Mouse (Mus musculus) midbrain, embryonic 10.5 days (tissue): ENCODE measurements around the gene Fyttd1. TPM values are rescaled to one million over a fixed set of nuclear protein-coding genes. Genes with fewer than 3 reads are reported as not detected.
"Not testable (repeated sequence)": the region's sequence is repeated elsewhere in the genome, so short reads cannot be mapped to it uniquely, and the experiment has no call there.

Experiments
- DNase-seq: peaks from one replicate; pipeline ENCODE4 v3.0.0-alpha.2; 2017; ENCODE audit warnings: low spot score
- H3K27ac ChIP-seq: fragments of 300-500 bp; sonication (generic); replicated peaks from 2 replicates; pipeline ENCODE4 v1.5.1; 2016; ENCODE audit warnings: mild to moderate bottlenecking
- H3K27me3 ChIP-seq: fragments of 300-500 bp; sonication (generic); 2 replicates; pipeline ENCODE4 v1.6.1; 2016; ENCODE audit warnings: low read depth, mild to moderate bottlenecking; ENCODE audit not compliant: poor library complexity, severe bottlenecking
- H3K36me3 ChIP-seq: fragments of 300-500 bp; sonication (generic); 2 replicates; pipeline ENCODE4 v1.6.1; 2016; ENCODE audit warnings: mild to moderate bottlenecking, moderate library complexity
- H3K4me1 ChIP-seq: fragments of 300-500 bp; sonication (generic); 2 replicates; pipeline ENCODE4 v1.6.1; 2016
- H3K4me3 ChIP-seq: fragments of 300-500 bp; sonication (generic); 2 replicates; pipeline ENCODE4 v1.5.1; 2016; ENCODE audit warnings: mild to moderate bottlenecking, moderate library complexity
- H3K9me3 ChIP-seq: fragments of 300-500 bp; sonication (generic); replicated peaks from 2 replicates; pipeline ENCODE4 v1.6.1; 2016; ENCODE audit warnings: mild to moderate bottlenecking
- WGBS: fragments of 180-500 bp; shearing (Covaris S2); methylation state at CpG from one replicate; pipeline ENCODE4 v1.1.7; 2016; 5-methylcytosine and 5-hydroxymethylcytosine counted together
- polyA plus RNA-seq: library from polyadenylated mRNA; unstranded; fragments of >200 nt; fragmentation: Nextera tagmentation; extraction: Ambion mirVana; gene quantifications from 2 replicates; pipeline ENCODE4 v1.2.1, GENCODE M21; 2016

Gene Fyttd1
- polyA plus RNA-seq, 1 experiment from 2014 or later, result 92.6 TPM

DNA sequence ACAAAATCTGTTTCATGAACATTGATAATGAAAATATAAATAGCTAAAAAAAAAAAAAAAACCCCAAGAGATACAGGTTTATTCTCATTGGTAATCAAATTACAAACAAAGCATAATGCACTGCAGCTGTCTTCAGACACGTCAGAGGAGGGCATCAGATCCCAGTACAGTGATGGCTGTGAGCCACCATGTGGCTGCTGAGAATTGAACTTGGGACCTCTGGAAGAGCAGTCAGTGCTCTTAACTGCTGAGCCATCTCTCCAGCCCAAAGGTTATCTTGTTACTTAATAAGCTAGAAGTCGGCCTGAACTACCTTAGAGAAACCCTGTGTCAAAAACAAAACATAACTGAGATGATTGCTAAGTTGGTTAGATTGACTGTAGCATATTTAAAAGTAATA lies 12.6 kb downstream of the Fyttd1 start:
- H3K27me3 ChIP-seq, result no peaks in the 10 kb centered on the region
- H3K36me3 ChIP-seq, result peaks cover 85% of the 10 kb centered on the region
- no peak overlapping the region for H3K27ac ChIP-seq
- no peaks in the 10 kb centered on the region for H3K4me1 ChIP-seq
- no peak for DNase-seq
- no peaks in the 10 kb centered on the region for H3K9me3 ChIP-seq
- 77% methylated on average over 2 of the region's 2 CpGs for WGBS
- H3K4me3 ChIP-seq, result no peak overlapping the region

DNA sequence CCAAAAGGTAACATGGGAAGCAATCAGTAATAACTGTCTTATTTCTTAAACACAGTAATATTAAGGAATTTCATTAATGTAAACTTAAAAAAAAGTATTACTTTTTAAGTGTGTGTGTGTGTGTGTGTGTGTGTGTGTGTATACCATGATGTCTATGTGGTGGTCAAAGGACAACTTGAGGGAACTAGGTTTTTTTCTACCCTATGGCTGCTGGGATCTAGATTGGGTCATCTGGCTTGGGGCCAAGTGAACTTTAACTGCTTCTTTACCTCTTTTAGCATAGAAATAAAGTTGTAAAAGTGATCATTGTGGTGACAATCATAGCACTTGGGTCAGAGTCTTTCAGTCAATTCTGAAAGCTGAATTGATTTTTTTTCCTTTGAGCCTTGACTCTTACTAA lies 18.8 kb downstream of the Fyttd1 start:
- peaks cover 79% of the 10 kb centered on the region for H3K36me3 ChIP-seq
- H3K27me3 ChIP-seq, result no peaks in the 10 kb centered on the region
- no peak for DNase-seq
- H3K9me3 ChIP-seq, result no peaks in the 10 kb centered on the region
- H3K4me1 ChIP-seq, result no peaks in the 10 kb centered on the region
- H3K27ac ChIP-seq, result no peak overlapping the region
- H3K4me3 ChIP-seq, result no peak overlapping the region

DNA sequence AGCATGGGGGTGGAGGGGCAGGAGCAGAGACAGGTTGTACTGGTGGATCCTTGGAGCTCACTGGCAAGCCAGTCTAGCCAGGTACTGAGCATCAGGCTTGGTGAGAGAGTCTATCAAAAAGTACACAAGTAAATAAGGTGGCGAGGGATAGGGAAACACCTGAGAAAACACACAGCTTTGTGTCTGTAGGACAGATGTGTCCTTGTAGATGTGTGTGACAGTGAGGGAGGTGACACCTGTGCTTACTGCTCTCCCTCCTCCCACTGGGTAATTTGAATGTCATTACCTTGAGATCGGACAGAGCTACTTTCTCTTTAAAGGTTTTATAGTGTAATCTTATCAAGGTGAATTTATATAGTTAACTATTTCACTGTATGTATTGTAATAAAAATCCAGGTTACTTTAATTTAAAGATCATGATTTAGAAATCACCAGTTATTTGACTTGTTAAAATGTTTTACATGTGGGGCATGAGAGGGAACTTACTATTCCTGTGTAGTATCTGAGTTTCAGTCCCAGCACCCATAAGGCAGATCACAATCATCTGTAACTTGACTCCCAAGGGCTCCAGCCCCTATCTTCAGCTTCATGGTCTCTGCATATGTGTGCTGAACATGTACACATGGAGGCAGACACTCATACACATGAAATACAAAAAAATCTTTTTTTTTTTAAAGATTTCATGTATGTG lies 24.2 kb downstream of the Fyttd1 start:
- 94% methylated on average over 2 of the region's 2 CpGs for WGBS
- Histone ChIP-seq H3K36me3 (peaks cover 75% of the 10 kb centered on the region), H3K4me3 (no peak overlapping the region), H3K9me3 (no peaks in the 10 kb centered on the region), H3K4me1 (no peaks in the 10 kb centered on the region), H3K27me3 (no peaks in the 10 kb centered on the region), H3K27ac (no peak overlapping the region)
- no peak for DNase-seq

DNA sequence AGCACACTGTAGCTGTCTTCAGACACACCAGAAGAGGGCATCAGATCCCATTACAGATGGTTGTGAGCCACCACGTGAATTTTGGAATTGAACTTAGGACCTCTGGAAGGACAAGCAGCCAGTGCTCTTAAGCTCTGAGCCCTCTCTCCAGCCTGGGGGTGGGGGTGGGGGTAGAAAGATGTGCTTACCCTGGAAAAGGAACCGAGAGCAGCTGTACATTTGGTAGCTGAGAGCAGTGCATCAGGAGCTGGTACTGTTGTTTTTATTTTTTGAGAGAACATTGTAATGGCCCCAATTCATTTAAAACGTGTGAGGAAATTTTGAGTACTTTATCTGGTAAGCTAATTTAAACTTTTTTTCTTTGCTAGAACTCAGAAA lies 24.7 kb downstream of the Fyttd1 start:
- H3K4me1 ChIP-seq, result no peaks in the 10 kb centered on the region
- no peak for DNase-seq
- H3K36me3 ChIP-seq, result peaks cover 78% of the 10 kb centered on the region
- no peaks in the 10 kb centered on the region for H3K9me3 ChIP-seq
- H3K27me3 ChIP-seq, result no peaks in the 10 kb centered on the region
- no peak overlapping the region for H3K4me3 ChIP-seq
- H3K27ac ChIP-seq, result no peak overlapping the region
- WGBS, result 77% methylated on average over 3 of the region's 3 CpGs

DNA sequence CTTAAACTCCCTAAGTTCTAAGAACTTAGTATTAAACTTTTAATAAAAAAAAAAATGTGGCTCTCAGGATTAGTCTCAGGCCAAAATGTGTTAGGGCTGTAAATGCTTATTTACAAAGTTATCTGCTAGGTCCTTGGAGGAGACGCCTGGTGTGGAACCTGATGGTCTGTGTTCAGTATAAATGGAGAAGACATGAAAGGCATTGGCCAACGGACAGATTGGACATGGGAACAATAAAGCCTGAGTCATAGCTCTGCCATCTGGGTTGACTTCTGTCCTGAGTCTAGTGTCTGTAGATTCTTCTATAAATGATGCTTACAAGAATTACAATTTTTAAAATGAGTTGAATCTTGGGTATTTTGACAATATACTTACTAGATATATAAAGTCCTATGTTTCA lies 28.9 kb downstream of the Fyttd1 start:
- Histone ChIP-seq H3K27ac (no peak overlapping the region), H3K36me3 (peaks cover 53% of the 10 kb centered on the region)

DNA sequence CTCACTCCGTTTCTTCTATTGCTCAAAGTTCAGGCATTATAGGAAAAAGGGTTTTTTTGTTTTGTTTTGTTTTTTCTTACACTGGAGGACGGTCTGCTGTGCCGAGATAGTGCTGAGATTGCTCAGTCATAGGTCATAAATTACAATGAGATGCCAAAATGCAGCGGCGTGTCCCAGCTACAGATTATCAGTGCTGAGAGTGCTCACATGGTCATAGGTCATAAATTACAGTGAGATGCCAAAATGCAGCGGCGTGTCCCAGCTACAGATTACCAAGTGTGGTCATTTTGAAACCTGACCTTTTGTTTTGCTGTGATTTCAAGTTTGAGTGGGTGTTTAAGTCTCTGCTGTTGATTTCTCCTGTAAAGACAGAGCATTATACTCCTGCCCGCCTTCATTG lies 29.4 kb downstream of the Fyttd1 start:
- Histone ChIP-seq H3K27me3 (no peaks in the 10 kb centered on the region), H3K9me3 (no peaks in the 10 kb centered on the region), H3K4me3 (no peak overlapping the region), H3K4me1 (no peaks in the 10 kb centered on the region), H3K27ac (no peak overlapping the region), H3K36me3 (peaks cover 47% of the 10 kb centered on the region)
- 91% methylated on average over 8 of the region's 8 CpGs for WGBS
- no peak for DNase-seq

More for the DNA sequence above, 28.9 kb downstream of the Fyttd1 start:
- WGBS, result 93% methylated on average over 2 of the region's 2 CpGs
- Histone ChIP-seq H3K27me3 (no peaks in the 10 kb centered on the region), H3K9me3 (no peaks in the 10 kb centered on the region), H3K4me1 (no peaks in the 10 kb centered on the region), H3K4me3 (no peak overlapping the region)
- DNase-seq, result no peak

DNA sequence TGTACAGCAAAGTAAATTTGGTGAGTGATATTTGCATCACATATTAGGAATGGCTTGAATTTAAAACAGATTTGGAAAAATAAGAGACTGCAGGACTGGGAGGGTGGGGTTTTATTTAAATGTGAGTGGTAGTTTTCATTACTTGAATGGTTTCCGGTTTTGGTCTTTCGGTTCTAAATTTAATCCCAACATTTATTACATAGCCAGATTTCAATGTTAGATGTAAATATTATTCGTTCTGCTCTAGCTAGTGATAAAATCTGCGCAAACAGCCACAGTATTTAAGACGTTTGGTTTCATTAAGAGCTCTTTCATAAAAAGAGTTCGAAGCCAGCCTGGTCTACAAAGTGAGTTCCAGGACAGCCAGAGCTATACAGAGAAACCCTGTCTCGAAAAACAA lies 35.9 kb downstream of the Fyttd1 start:
- H3K4me3 ChIP-seq, result peak overlapping the region; percentile 99
- H3K36me3 ChIP-seq, result 0 out of 2 replicates have a peak, but pooled peaks cover 3% of the 10 kb centered on the region

DNA sequence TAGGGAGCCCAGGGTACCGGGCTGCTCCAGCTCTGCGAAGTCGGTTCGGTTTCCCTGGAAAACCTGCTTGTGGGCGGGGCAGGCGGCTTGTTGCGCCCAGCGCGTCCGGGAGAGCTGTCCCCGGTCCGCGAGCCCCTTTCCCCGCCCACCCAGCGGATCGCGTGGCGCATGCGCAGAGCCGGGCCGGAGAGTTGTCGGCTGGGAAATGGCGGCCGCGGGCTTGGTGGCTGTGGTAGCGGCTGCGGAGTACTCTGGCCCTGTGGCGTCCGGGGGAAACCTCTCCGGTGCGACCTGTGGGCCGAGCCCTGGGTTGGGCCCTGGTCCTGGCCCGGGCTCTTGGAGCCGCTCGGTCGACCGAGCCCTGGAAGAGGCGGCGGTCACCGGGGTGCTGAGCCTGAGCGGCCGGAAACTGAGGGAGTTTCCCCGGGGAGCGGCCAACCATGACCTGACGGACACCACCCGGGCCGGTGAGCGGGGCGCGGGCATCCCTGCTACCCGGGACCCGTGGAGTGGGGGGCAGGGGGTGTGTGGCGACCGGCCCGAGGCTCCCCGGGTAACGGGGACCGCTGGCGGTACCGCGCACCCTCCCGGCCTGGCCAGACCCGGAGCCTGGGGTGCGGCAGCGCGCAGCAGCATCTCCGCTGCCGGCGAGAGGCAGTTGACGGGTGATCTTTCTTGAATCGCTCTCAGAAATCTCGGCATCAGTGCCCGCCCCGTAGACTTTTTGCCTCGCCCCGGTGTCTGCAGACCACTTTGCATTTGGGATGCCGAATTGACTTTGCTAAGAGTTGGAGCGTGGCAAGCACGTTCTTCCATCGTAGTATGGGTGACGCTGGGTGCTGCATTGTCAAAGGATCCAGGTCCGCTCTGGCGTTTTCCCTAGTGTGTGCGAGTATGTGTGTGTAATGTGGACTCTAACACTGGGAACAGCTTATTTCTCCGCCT lies 36.9 kb downstream of the Fyttd1 start, which contains the start of gene Lrch3:
Lrch3 (plus strand) TSS at position 164 of the 945 bp plus-strand sequence.
- Histone ChIP-seq H3K27ac (peak within 1 kb of the TSS; percentile 99), H3K4me3 (peak within 1 kb of the TSS; percentile 99), H3K27me3 (no peaks in the 10 kb centered on the region), H3K36me3 (peaks cover 5% of the 10 kb centered on the region), H3K9me3 (no peaks in the 10 kb centered on the region), H3K4me1 (peaks cover 18% of the 10 kb centered on the region)
- peak; percentile 97 for DNase-seq
- WGBS, result under 1% methylated on average over 85 of the region's 85 CpGs

More for the DNA sequence above, 35.9 kb downstream of the Fyttd1 start:
- no peaks in the 10 kb centered on the region for H3K27me3 ChIP-seq
- 68% methylated on average over 7 of the region's 7 CpGs for WGBS
- no peaks in the 10 kb centered on the region for H3K9me3 ChIP-seq
- peaks cover 18% of the 10 kb centered on the region for H3K4me1 ChIP-seq
- DNase-seq, result no peak
- H3K27ac ChIP-seq, result no peak overlapping the region

DNA sequence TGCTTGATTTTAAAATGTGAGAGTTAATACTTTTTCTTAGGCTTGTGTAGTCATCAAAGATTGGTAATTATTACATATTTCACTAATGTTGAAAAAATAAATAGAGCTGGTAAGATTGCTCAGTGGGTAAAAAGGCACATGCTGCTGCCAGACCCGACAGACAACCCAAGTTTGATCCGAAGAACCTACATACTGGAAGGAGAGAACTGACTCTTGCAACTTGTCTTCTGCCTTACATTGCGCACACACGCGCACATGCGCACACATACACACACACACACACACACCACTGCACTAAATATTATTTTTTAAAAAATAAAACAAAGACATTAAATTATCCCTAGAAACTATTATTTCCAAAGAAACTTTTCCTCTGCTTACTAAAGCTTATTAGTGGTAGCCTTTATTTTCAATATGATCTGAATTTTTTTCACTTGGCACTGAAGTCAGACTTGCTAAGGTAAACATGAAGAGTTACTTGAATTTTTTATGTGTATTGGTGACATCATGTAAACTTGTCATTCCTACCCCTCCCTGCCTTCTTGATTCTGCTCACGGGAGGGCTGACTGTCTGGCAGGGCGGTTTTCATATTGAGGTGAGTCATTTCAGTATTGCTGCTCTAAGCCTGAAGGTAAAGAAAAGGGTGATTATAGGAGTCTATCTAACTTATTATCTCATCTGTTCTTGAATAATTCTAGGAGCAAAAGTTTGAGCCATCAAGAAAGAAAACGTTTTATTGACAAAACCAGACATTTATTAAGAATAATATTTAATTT lies 38.2 kb downstream of the Fyttd1 start:
- no peaks in the 10 kb centered on the region for H3K27me3 ChIP-seq
- WGBS, result 82% methylated on average over 9 of the region's 9 CpGs
- H3K27ac ChIP-seq, result no peak overlapping the region
- H3K4me3 ChIP-seq, result peak overlapping the region; percentile 99
- no peaks in the 10 kb centered on the region for H3K9me3 ChIP-seq
- peaks cover 18% of the 10 kb centered on the region for H3K4me1 ChIP-seq
- peaks cover 18% of the 10 kb centered on the region for H3K36me3 ChIP-seq
- no peak for DNase-seq

DNA sequence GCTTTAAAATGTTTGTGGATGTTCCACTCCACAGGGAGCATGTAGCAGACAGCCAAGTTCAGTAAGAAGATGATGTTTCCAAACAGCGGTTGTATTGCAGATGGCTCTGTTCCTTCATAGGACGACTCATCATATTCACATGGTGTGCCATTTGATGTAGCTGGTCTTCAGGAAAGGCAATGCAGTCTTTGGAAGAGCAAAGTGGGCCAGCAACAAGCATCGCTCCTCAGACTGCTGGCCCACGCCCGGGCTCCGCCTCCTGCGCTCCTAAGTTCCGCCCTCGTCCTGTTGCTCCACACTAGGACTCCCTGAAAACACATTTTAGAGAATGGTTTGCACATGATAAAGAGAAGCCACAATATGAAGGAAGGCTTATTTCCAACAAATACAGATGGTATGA lies 49.3 kb downstream of the Fyttd1 start:
- H3K36me3 ChIP-seq, result peaks cover 49% of the 10 kb centered on the region
- H3K27ac ChIP-seq, H3K9me3 ChIP-seq, DNase-seq, H3K4me1 ChIP-seq, H3K4me3 ChIP-seq, H3K27me3 ChIP-seq: not testable (repeated sequence)
- WGBS, result 91% methylated on average over 9 of the region's 9 CpGs

DNA sequence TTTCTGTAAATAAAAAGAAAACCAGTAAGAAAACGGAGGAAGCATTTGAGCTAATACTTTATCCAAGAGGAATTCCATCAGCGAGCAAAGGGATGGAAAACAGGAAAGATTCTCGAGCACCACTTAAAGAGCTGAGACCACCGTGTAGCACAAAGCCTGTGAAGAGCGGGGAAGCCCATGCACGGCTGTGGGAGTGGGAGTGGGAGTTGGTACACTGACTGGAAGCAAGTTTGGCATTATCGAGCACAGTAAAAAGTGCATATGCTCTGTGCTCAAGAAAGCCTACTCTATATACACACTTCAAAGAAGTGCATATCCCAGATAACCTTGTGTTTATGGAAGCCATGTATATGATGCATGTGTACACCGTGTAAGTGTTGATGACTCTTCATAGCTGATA lies 49.7 kb downstream of the Fyttd1 start:
- WGBS, result 94% methylated on average over 8 of the region's 8 CpGs
- no peak overlapping the region for H3K4me3 ChIP-seq

DNA sequence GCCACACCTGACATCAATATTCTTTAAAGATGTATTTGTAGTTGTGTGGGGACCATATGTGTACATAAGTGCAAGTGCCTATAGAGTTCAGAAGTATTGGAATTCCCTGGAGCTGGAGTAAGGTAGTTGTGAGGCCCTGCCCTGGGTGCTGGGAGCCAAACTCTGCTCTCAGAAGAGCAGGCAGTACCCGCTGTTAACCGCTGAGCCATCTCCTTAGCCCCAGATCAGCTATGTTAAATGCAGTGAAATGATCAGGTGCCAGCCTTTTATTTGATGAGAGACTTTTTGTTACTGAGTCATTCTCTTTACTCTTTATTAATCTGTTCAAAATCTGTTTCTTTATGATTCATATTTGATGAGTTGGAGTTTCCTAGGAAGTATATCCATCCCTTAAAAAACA lies 52.6 kb downstream of the Fyttd1 start:
- no peak for DNase-seq
- WGBS, result 25% methylated on average over 2 of the region's 2 CpGs
- peaks cover 25% of the 10 kb centered on the region for H3K36me3 ChIP-seq

More for the DNA sequence above, 49.7 kb downstream of the Fyttd1 start:
- Histone ChIP-seq H3K27me3 (no peaks in the 10 kb centered on the region), H3K9me3 (no peaks in the 10 kb centered on the region), H3K4me1 (peaks cover 4% of the 10 kb centered on the region; the same call in 1 of the 2 replicates), H3K36me3 (peaks cover 44% of the 10 kb centered on the region), H3K27ac (no peak overlapping the region)
- no peak for DNase-seq

More for the DNA sequence above, 52.6 kb downstream of the Fyttd1 start:
- Histone ChIP-seq H3K9me3 (no peaks in the 10 kb centered on the region), H3K27me3 (no peaks in the 10 kb centered on the region), H3K4me1 (peaks cover 4% of the 10 kb centered on the region; the same call in 1 of the 2 replicates), H3K4me3 (no peak overlapping the region), H3K27ac (no peak overlapping the region)
